Mouse (Mus musculus) cerebellum, adult 2 months (tissue): ENCODE measurements at regions not wholly inside any gene's neighbourhood (a gene's known extent, or its start where the extent isn't known, plus 50 kb on each side); places are given as distances from the start of the nearest gene placed in this dataset.

Source experiments
- CTCF ChIP-seq: fragments of 200-500 bp; IDR thresholded peaks from 2 replicates; pipeline ENCODE4 v1.5.1; 2011; ENCODE audit warnings: low read depth, mild to moderate bottlenecking, control low read depth, low read length, moderate library complexity, borderline replicate concordance; ENCODE audit not compliant: insufficient read depth
- POLR2A ChIP-seq: fragments of 200-500 bp; IDR thresholded peaks from 2 replicates; pipeline ENCODE4 v1.6.1; 2011; ENCODE audit warnings: low read length, control low read depth, borderline replicate concordance; ENCODE audit not compliant: insufficient read depth

- TF ChIP-seq POLR2A = no peak
- TF ChIP-seq CTCF = no peak
Measured at GRCm38 (mm10) chr1:124103049-124103448, 57.7 kb upstream of the Dpp10 start.
